Mouse (Mus musculus) heart, embryonic 11.5 days (tissue): Measurements from ENCODE around the gene Ganab. TPM values are rescaled to one million over a fixed set of nuclear protein-coding genes. Genes with fewer than 3 reads are reported as not detected.

ENCODE experiments used
- ATAC-seq: fragments of 200-750 bp; cut with Nextera tagmentation; replicated peaks from 2 replicates; pipeline ENCODE4 v1.8.0; 2017; ENCODE audit warnings: moderate library complexity; ENCODE audit not compliant: insufficient number of reproducible peaks, low FRiP score, low TSS enrichment
- H3K27ac ChIP-seq: fragments of 300-500 bp; sonication (generic); 2 replicates; pipeline ENCODE4 v1.5.1; 2014; ENCODE audit warnings: mild to moderate bottlenecking, low read depth, low read length
- H3K27me3 ChIP-seq: fragments of 300-500 bp; sonication (generic); 2 replicates; pipeline ENCODE4 v1.6.1; 2014; ENCODE audit warnings: mild to moderate bottlenecking, low read length, mixed read lengths; ENCODE audit not compliant: control insufficient read depth, insufficient read depth
- H3K36me3 ChIP-seq: fragments of 300-500 bp; sonication (generic); 2 replicates; pipeline ENCODE4 v1.6.1; 2014; ENCODE audit warnings: mild to moderate bottlenecking, low read length, moderate library complexity, mixed read lengths; ENCODE audit not compliant: control insufficient read depth, insufficient read depth
- H3K4me1 ChIP-seq: fragments of 300-500 bp; sonication (generic); 2 replicates; pipeline ENCODE4 v1.6.1; 2014; ENCODE audit warnings: low read length; ENCODE audit not compliant: control insufficient read depth, insufficient read depth
- H3K4me2 ChIP-seq: fragments of 300-500 bp; sonication (generic); 2 replicates; pipeline ENCODE4 v1.6.1; 2014; ENCODE audit warnings: mild to moderate bottlenecking, moderate library complexity
- H3K4me3 ChIP-seq: fragments of 300-500 bp; sonication (generic); 2 replicates; pipeline ENCODE4 v1.5.1; 2014; ENCODE audit warnings: low read depth, low read length
- H3K9ac ChIP-seq: fragments of 300-500 bp; sonication (generic); 2 replicates; pipeline ENCODE4 v1.6.1; 2014; ENCODE audit warnings: mild to moderate bottlenecking, low read depth, low read length, moderate library complexity
- H3K9me3 ChIP-seq: fragments of 300-500 bp; sonication (generic); replicated peaks from 2 replicates; pipeline ENCODE4 v1.6.1; 2016; ENCODE audit warnings: low read length; ENCODE audit not compliant: control insufficient read depth
- WGBS: fragments of 180-500 bp; shearing (Covaris S2); extraction: QIAGEN DNeasy Blood & Tissue Kit; methylation state at CpG from one replicate; pipeline ENCODE4 v1.1.7; 2014; ENCODE audit not compliant: insufficient replicate concordance; 5-methylcytosine and 5-hydroxymethylcytosine counted together
- polyA plus RNA-seq: library from polyadenylated mRNA; unstranded; fragments of >200 nt; fragmentation: Nextera tagmentation; extraction: Ambion mirVana; gene quantifications from 2 replicates; pipeline ENCODE4 v1.2.1, GENCODE M21; 2014

Gene Ganab
- polyA plus RNA-seq, 1 experiment from 2014 or later: 66.6 TPM

DNA sequence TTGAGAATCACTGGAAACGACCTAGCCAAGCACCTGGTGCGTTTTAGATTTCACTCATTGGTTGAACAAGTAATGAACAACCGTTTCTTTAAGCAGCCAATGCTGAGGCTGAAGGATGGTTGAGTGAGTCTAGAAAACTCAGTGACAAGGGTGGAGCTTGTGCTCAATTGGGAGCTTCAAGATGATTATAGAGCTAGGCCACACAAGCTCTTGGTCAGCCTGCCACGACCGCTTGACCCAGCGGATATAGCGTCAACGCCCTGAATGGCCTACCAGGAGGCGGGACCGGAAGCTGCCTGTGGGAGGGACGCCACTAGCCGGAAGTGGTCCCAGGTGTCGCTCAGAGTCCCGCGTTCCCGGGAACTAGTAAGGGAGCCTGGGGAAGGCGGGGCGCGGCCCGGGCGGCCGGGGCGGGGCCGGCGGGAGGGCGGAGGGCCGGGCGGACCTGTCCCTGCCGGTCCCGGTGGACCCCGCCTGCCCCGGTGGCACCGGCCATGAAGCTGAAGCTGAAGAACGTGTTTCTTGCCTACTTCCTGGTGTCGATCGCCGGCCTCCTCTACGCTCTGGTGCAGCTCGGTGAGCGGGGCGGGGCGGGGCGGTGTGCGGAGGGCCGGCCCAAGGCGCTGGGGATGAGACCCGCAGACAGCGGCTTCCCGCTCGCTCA lies 22.3 kb downstream of the Ganab start, which contains the start of gene B3gat3:
B3gat3 (plus strand) TSS at position 302 of the 664 bp plus-strand sequence.
- Histone ChIP-seq H3K36me3 (peaks cover 22% of the 10 kb centered on the region), H3K4me2 (peak within 1 kb of the TSS; percentile 87), H3K27ac (peak within 1 kb of the TSS; percentile 78), H3K4me3 (peak within 1 kb of the TSS; percentile 79), H3K9ac (peak within 1 kb of the TSS; percentile 82), H3K9me3 (no peaks in the 10 kb centered on the region), H3K4me1 (peaks cover 8% of the 10 kb centered on the region), H3K27me3 (no peaks in the 10 kb centered on the region)
- WGBS: 3% methylated on average over 41 of the region's 50 CpGs
- ATAC-seq: peak; percentile 97

DNA sequence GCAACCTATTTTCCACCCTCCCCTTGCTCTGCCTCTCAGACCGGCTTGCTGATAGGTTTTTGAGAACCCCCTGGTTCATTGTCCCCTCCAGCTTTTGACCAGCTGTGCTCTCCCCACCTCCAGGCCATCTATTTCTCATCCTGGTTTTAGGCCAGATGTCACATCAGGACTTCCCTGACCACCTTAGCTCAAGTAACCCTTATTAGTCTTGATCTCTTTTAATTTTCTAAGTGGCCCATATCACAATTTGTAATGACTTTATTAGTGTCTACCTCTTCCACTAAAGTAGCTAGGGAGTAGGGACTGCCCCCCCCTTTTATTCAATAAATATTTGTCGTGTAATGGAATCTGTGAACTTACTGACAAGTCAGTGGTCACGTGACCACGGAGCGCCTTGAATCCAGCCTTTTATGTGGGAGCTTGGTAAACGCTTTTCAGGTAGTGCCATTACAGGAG lies 23.0 kb downstream of the Ganab start:
- 2% methylated on average over 6 of the region's 6 CpGs for WGBS
- H3K27me3 ChIP-seq: no peaks in the 10 kb centered on the region
- ATAC-seq: no peak
- no peaks in the 10 kb centered on the region for H3K9me3 ChIP-seq
- H3K9ac ChIP-seq: peak overlapping the region; percentile 82
- H3K36me3 ChIP-seq: peaks cover 21% of the 10 kb centered on the region
- peaks cover 8% of the 10 kb centered on the region for H3K4me1 ChIP-seq
- H3K4me2 ChIP-seq: peak overlapping the region; percentile 87
- H3K4me3 ChIP-seq: peak overlapping the region; percentile 79
- H3K27ac ChIP-seq: peak overlapping the region; percentile 78

DNA sequence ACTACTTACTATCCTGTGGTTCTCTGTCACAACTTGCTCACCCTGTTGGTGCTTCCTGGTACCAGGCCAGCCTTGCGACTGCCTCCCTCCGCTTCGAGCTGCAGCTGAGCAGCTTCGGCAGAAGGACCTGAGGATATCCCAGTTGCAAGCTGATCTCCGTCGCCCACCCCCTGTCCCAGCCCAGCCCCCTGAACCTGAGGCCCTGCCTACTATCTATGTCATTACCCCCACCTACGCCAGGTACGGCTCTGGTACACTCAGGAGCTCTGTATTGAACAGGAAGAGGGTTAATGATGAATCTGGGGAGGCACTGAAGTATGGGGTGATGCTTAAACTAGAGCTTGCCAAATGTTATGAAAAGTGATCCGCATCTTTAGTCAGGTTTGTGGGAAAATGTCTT lies 23.9 kb downstream of the Ganab start:
- ATAC-seq: no peak
- 77% methylated on average over 9 of the region's 9 CpGs for WGBS
- Histone ChIP-seq H3K9ac (no peak overlapping the region), H3K27me3 (no peaks in the 10 kb centered on the region), H3K4me1 (peaks cover 8% of the 10 kb centered on the region), H3K4me3 (no peak overlapping the region; the same call in 1 of the 2 replicates), H3K27ac (no peak overlapping the region), H3K36me3 (peaks cover 14% of the 10 kb centered on the region), H3K9me3 (no peaks in the 10 kb centered on the region), H3K4me2 (peak overlapping the region; percentile 87)

DNA sequence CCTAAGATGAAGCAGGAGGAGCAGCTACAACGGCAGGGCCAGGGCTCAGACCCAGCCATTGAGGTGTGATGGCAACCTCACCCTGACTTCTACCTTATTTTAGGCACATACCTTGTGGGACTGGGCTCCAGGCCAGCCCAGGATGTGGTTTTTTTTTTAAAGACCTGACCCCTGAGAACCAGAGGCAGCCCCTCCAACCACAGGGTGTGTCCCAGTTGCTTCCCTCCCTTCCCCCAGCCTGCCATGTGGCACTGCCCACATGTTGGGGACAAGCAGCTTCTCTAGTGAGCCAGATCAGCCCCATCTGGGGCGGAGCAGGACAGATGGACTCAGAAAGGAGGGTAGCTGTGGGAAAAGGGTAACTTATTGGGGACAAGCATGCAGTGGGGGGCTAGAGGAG lies 28.9 kb downstream of the Ganab start:
- Histone ChIP-seq H3K4me1 (peaks cover 20% of the 10 kb centered on the region), H3K27me3 (no peaks in the 10 kb centered on the region), H3K27ac (no peak overlapping the region), H3K4me3 (no peak overlapping the region), H3K36me3 (peaks cover 16% of the 10 kb centered on the region), H3K9me3 (no peaks in the 10 kb centered on the region), H3K9ac (no peak overlapping the region), H3K4me2 (no peak overlapping the region)
- ATAC-seq: no peak
- WGBS: 94% methylated on average over 2 of the region's 2 CpGs

DNA sequence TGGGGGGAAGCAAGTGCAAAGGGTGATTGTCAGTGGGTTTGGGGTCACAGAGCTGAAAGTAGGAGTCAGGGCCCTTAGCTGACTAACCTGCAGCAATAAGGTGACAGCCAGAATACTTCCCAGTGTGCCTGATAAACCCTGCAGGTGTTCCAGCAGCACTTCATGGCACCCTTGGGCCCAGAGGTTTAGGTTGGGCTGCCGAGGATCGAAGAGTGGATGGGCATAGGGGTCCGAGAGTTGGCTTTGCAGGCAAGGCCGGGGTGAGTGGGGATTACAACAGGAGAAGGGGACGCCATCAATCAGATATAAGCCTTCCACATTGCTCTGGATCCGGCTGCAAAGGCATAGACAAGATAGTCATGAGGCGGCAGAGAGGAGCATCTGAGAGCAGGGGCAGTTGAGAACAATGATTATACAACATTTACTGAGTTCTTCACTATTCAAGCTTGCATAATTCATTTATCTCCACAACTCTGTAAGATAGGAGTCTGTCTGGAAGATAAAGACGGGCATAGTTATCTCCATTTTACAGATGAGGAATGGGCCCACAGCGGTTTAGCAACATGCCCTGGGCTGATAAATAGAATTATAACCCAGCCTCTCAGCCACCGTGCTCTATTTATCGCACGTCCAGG lies 30.1 kb downstream of the Ganab start:
- WGBS: 83% methylated on average over 12 of the region's 12 CpGs
- H3K4me2 ChIP-seq: no peak overlapping the region
- ATAC-seq: no peak
- H3K4me1 ChIP-seq: peaks cover 20% of the 10 kb centered on the region
- H3K36me3 ChIP-seq: peaks cover 14% of the 10 kb centered on the region
- no peaks in the 10 kb centered on the region for H3K27me3 ChIP-seq
- H3K9me3 ChIP-seq: no peaks in the 10 kb centered on the region
- H3K27ac ChIP-seq: no peak overlapping the region
- no peak overlapping the region for H3K4me3 ChIP-seq
- H3K9ac ChIP-seq: no peak overlapping the region

DNA sequence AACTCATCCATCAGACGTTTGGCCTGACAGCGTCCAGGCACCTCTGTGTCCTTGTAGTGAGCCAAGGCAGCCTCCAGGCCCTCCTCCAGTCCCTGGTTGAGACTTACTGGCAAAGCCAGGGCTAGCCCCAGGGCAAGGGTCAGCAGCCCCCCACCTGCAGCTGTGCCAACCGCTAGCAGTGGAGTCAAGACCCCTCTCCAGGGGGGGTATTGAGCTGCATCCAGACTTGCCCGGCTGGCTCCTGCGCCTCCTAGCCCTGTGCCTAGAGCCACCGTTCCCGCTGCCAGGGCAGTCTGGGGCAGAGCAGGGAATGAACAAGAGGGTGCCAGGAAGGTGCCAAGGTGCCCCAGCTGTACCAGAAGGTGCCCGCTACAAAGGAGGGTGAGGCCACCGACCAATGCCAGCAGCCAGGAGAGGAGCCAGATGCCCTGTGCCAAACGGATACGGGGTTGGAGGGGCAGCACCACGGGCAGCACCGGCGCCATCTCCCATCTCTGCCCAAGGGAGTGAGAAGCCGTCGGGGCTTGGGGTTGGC lies 30.9 kb downstream of the Ganab start:
- H3K4me1 ChIP-seq: peaks cover 20% of the 10 kb centered on the region
- H3K9me3 ChIP-seq: no peaks in the 10 kb centered on the region
- H3K27ac ChIP-seq: peak overlapping the region; percentile 76; the same call in 1 of the 2 replicates
- no peak overlapping the region; the same call in 1 of the 2 replicates for H3K9ac ChIP-seq
- peaks cover 11% of the 10 kb centered on the region for H3K36me3 ChIP-seq
- ATAC-seq: no peak
- no peaks in the 10 kb centered on the region for H3K27me3 ChIP-seq
- peak overlapping the region; percentile 89 for H3K4me2 ChIP-seq
- H3K4me3 ChIP-seq: peak overlapping the region; percentile 87
- WGBS: 18% methylated on average over 16 of the region's 16 CpGs

DNA sequence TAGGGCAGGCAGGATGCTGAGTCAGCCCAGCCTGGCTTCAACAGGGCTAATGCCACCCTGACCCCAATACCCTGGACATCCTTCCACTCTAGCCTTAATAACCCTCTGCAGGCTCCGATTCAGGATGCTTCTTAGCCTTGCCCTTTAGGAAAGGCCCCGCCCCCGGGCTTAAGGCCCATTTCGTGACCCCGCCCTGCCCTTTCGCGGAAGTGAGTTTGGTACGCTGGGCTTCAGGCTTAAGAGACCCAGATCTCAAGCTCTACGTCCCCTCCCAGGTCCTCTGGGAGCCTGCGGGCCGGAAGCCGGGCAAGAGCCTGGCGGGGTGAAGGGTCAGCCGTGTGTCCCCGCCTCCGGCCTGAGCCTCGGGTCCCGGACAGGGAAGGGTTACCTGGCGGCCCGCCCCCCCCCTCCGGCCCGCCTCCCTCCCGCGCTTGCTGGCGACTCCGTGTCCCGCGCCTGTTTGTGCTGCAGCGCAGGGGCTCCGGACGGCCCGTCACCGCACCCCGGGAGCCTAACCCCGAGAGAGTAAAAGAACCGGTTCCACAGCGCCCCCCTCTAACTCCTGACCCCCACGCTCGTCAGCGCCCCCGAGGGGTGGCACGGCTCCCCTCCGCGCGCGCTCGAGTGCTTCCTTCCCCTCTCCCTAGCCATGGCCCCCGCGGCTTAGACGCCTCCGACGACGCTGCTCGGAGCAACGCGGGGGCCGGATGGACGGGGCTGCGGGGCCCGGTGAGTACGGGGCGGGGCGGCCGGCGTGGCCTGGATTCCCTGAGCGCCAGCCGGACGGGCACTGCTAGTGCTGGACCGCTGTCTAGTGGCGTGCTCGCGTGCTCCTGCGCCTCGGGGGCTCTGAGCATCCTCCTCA lies 31.6 kb downstream of the Ganab start, which contains the start of the genes Rom1 and Eml3:
Rom1 (minus strand) TSS at position 133 of the 865 bp plus-strand sequence.
Eml3 (plus strand) TSS at position 329 of the 865 bp plus-strand sequence.
- Histone ChIP-seq H3K4me2 (peak within 1 kb of the TSS; percentile 89), H3K4me1 (peaks cover 20% of the 10 kb centered on the region), H3K36me3 (peaks cover 13% of the 10 kb centered on the region), H3K9me3 (no peaks in the 10 kb centered on the region), H3K9ac (peak within 1 kb of the TSS; percentile 91), H3K4me3 (peak within 1 kb of the TSS; percentile 87), H3K27me3 (no peaks in the 10 kb centered on the region), H3K27ac (peak within 1 kb of the TSS; percentile 76)
- peak; percentile 82 for ATAC-seq
- 1% methylated on average over 58 of the region's 74 CpGs for WGBS

DNA sequence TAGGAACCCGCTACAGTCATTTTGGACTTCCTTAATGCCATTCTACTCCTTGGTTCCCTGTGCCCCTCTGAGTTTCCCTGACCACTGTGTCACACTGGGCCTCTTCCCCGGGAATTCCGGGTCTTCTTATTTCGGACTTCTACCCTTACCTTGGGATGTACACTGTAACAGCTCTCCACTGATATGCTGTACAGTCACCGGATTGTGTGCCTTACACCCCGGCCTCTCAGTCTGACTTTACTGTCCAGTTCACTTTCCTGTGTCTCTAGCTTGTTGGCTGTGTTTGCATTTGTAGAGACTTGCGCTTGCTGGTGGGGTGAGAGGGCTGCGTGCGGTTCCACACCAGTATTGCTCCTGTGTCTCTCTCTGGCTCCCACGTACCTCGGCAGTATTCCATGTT lies 32.2 kb downstream of the Ganab start:
- 10% methylated on average over 11 of the region's 11 CpGs for WGBS
- H3K36me3 ChIP-seq: peaks cover 13% of the 10 kb centered on the region
- no peaks in the 10 kb centered on the region for H3K9me3 ChIP-seq
- peak overlapping the region; percentile 91 for H3K9ac ChIP-seq
- H3K4me3 ChIP-seq: peak overlapping the region; percentile 87
- peak overlapping the region; percentile 89 for H3K4me2 ChIP-seq
- H3K27ac ChIP-seq: peak overlapping the region; percentile 76; the same call in 1 of the 2 replicates
- no peaks in the 10 kb centered on the region for H3K27me3 ChIP-seq
- H3K4me1 ChIP-seq: peaks cover 20% of the 10 kb centered on the region
- ATAC-seq: no peak
